Comparison of ENCODE assay signal across 9 mouse cellular contexts in genomic region chr11:94732773-94733172, GRCm38 (mm10). TPM values are rescaled to one million over a fixed set of nuclear protein-coding genes. Genes with fewer than 3 reads are reported as not detected.
DNase-seq lines count a peak whose midpoint lies in the region; ATAC-seq lines count a peak whose summit lies in the region.
"Had no signal": no experiment of that assay in that cellular context is flagged by ENCODE, and none has a peak within 500 bp of the region (broad histone marks: within the 10 kb centered on the region; RNA-seq: fewer than 3 reads in every experiment).

No protein-coding gene starts in this region.

- peak; percentile 80 for ATAC-seq in intestine, embryonic 15.5 days

- no peaks in the 10 kb centered on the region for H3K4me1 ChIP-seq in intestine, embryonic 15.5 days (replicated peaks)
- no peaks in the 10 kb centered on the region for H3K4me1 ChIP-seq in midbrain, embryonic 10.5 days

- H3K27me3 ChIP-seq in intestine, embryonic 15.5 days (replicated peaks) = no peaks in the 10 kb centered on the region
- H3K27me3 ChIP-seq in midbrain, embryonic 10.5 days (ENCODE audit: low read depth, poor library complexity, severe bottlenecking) = no peaks in the 10 kb centered on the region

- H3K9ac ChIP-seq in intestine, embryonic 15.5 days = no peak overlapping the region

- no peaks in the 10 kb centered on the region for H3K9me3 ChIP-seq in intestine, embryonic 15.5 days
- no peaks in the 10 kb centered on the region for H3K9me3 ChIP-seq in midbrain, embryonic 10.5 days (replicated peaks)

- no peaks in the 10 kb centered on the region for H3K36me3 ChIP-seq in intestine, embryonic 15.5 days
- no peaks in the 10 kb centered on the region for H3K36me3 ChIP-seq in midbrain, embryonic 10.5 days

- no peak overlapping the region for H3K4me3 ChIP-seq in intestine, embryonic 15.5 days (replicated peaks)
- H3K4me3 ChIP-seq in midbrain, embryonic 10.5 days = no peak overlapping the region

- 33% methylated on average over 8 of the region's 8 CpGs for WGBS in intestine, embryonic 15.5 days
- 50% methylated on average over 8 of the region's 8 CpGs for WGBS in midbrain, embryonic 10.5 days

- peak; percentile 20 to 47 for DNase-seq in cerebellum, postnatal 14 days
- DNase-seq in cerebellum, adult 9-10 months = no peak
- DNase-seq in urinary bladder, postnatal 14 days (ENCODE audit: low spot score) = peak; percentile 47
- no peak for DNase-seq in urinary bladder, adult 2 months (ENCODE audit: low spot score)
- peak; percentile 31 for DNase-seq in mesoderm, embryonic 11.5 days (ENCODE audit: low read depth, low spot score)
- no peak for DNase-seq in midbrain, embryonic 10.5 days (ENCODE audit: low spot score)
- no peak for DNase-seq in layer of hippocampus, postnatal 36 days

- no peak overlapping the region for H3K27ac ChIP-seq in intestine, embryonic 15.5 days
- H3K27ac ChIP-seq in midbrain, embryonic 10.5 days (replicated peaks) = no peak overlapping the region

- 0 out of 2 replicates have a peak overlapping the region, but pooled peaks have one; percentile 3 for H3K4me2 ChIP-seq in intestine, embryonic 15.5 days (replicated peaks)

RNA-seq across cellular contexts. Expression of gene Cdc34b, which starts 8.8 kb away (rescaled TPM):
- polyA plus RNA-seq in urinary bladder, adult 2 months (2012; rRNA removed) = 0.07 and 0.17 TPM in 2 replicates
- 0.14 TPM in 1 of 2 replicates, not detected in the other for polyA plus RNA-seq in intestine, embryonic 15.5 days (2015; fragmentation: Nextera tagmentation; extraction: Ambion mirVana)
- 0.20 and 0.32 TPM in 2 replicates for polyA plus RNA-seq in midbrain, embryonic 10.5 days (2016; fragmentation: Nextera tagmentation; extraction: Ambion mirVana)
- under 1 TPM in 1 of 2 experiments, not detected in 1; 0.53 TPM for total RNA-seq in layer of hippocampus, postnatal 36 days (2021)

RNA-seq across cellular contexts. Expression of gene Gm11541, which starts 28.5 kb away (rescaled TPM):
- not detected in 2 replicates for polyA plus RNA-seq in urinary bladder, adult 2 months (2012; rRNA removed)
- 0.43 and 0.54 TPM in 2 replicates for polyA plus RNA-seq in intestine, embryonic 15.5 days (2015; fragmentation: Nextera tagmentation; extraction: Ambion mirVana)
- not detected in 2 replicates for polyA plus RNA-seq in midbrain, embryonic 10.5 days (2016; fragmentation: Nextera tagmentation; extraction: Ambion mirVana)
- total RNA-seq in layer of hippocampus, postnatal 36 days (2021) = not detected
- total RNA-seq: layer of hippocampus, postnatal 14 days had no signal

RNA-seq across cellular contexts. Expression of gene Tmem92, which starts 49.7 kb away (rescaled TPM):
- polyA plus RNA-seq in urinary bladder, adult 2 months (2012; rRNA removed) = not detected in 2 replicates
- 0.06 TPM in 1 of 2 replicates, not detected in the other for polyA plus RNA-seq in intestine, embryonic 15.5 days (2015; fragmentation: Nextera tagmentation; extraction: Ambion mirVana)
- not detected in 2 replicates for polyA plus RNA-seq in midbrain, embryonic 10.5 days (2016; fragmentation: Nextera tagmentation; extraction: Ambion mirVana)
- total RNA-seq in layer of hippocampus, postnatal 36 days (2021) = not detected
- total RNA-seq: layer of hippocampus, postnatal 14 days had no signal

RNA-seq across cellular contexts. Expression of gene Xylt2, which starts 55.5 kb away (rescaled TPM):
- polyA plus RNA-seq in urinary bladder, adult 2 months (2012; rRNA removed) = 12.7 and 15.9 TPM in 2 replicates
- polyA plus RNA-seq in intestine, embryonic 15.5 days (2015; fragmentation: Nextera tagmentation; extraction: Ambion mirVana) = 16.1 and 16.6 TPM in 2 replicates
- 13.8 and 14.4 TPM in 2 replicates for polyA plus RNA-seq in midbrain, embryonic 10.5 days (2016; fragmentation: Nextera tagmentation; extraction: Ambion mirVana)
- 10 to 100 TPM; 23.0 to 26.1 TPM for total RNA-seq in layer of hippocampus, postnatal 36 days (2021)

Comparison
In these comparisons a context has a peak if more than half of its experiments do, and no peak if none do; other contexts are left out.
1. DNase-seq: peak in cerebellum, postnatal 14 days (2 of 2), urinary bladder, postnatal 14 days (single experiment) and mesoderm, embryonic 11.5 days (single experiment); none in cerebellum, adult 9-10 months (single experiment), urinary bladder, adult 2 months (single experiment), midbrain, embryonic 10.5 days (single experiment) and layer of hippocampus, postnatal 36 days (0 of 2).